Mouse (Mus musculus) right cerebral cortex, postnatal 36 days (tissue): ENCODE results near the gene Trappc1.
A peak's percentile ranks its signal among the peaks of the same experiment; 100 is the strongest.

Source experiments
- DNase-seq, 2 experiments: peaks; one replicate each; pipeline ENCODE4 v3.0.0; 2022; ENCODE audit warnings: low spot score in 2 of 2, mixed read lengths in 1 of 2

Trappc1 gene

DNA sequence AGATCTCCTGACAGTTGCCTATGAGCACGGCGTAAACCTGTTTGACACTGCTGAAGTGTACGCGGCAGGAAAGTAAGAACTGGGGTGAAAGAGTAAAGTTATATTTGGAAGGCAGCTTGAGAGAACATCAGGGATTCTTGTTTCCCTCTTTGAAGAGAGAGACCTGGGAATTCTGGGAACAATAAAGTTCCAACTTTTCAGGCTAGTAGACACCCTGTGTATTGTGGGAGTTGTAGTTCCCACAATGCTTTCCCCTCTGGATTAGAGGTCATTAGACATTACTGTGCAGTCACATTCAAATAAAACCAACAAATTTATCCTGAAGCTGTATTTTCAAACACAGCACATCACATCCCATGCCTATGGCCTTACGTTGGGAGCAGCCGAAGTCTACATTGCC lies 4.7 kb downstream of the Trappc1 start:
- no peak for DNase-seq

DNA sequence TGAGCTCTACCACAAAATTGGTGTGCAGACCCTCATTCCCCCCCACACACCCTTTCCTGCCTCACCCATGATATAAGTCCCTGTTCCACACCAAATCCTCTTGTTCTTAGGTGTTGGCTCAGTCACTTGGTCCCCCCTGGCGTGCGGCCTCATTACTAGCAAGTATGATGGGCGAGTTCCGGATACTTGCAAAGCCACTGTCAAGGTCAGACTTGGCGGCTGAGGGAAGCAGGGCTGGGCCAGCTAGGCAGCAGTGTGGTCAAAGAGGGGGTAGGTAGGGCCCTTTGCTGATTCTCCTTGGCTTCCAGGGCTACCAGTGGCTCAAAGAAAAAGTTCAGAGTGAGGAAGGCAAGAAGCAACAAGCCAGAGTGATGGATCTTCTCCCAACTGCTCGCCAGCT lies 7.4 kb downstream of the Trappc1 start:
- DNase-seq: no peak

DNA sequence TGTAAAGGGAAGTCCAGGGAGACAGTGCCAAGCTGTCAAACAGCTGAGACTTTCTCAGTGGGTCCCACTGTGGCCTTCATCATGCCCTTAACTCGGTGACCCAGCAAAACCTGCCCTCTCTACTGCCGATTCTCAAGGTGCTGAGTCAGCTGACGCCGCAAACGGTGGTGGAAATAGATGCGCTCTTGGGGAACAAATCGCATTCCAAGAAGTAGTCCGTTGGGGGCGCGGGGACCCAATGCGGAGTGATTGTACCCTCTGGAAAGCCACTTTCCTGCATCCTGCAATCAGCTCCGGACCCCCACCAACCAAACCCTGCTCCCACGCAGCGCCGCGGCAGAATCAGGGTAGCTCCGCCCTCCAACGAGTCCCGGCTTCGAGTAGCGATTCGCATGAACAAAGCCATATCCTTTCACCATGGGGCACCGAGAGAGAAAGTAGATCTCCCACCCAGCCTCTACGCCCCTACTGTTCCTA lies 8.2 kb downstream of the Trappc1 start:
- peak; percentile 66 to 69 for DNase-seq

DNA sequence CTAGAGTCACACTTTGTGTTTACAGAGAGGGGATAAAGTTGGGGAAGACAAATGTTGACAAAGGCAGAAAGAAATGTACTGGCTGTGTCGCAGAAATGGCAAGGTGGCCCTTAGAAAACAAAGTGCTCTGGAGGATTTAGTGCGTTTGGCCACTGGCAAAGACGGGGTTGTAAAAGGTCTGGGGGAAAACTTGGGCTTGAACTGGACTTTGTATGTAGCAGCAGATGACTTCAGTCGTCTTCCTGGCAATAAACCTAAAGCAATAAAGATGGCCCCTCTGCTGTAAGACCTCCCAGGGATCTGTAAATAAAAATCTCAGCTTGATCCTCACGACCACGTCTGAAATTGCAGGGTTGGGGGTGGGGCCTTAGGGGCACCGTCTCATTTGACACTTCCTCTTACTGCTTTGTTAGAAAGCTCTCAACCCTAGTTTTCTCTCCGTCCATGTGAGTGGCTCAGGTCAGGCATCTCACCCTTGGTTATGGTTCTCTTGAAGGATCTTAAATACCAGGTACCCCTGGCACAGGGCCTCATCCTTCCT lies 9.0 kb downstream of the Trappc1 start:
- DNase-seq: no peak

DNA sequence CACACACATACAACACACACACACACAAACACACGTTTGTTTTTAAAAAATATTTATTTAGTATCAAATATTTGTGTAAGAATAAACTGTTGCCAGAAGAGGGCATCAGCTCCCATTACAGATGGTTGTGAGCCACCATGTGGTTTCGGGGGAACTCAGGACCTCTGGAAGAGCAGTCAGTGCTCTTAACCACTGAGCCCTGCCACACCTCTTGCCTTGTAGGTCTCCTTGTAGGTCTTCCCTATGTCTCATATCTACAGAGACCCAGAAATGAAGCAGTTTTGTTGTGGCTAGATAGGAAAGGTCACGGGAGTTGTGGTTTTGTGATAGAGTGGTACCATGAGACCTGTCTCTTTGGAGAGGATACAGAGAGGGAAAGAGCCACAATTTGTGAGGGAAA lies 10.1 kb downstream of the Trappc1 start:
- no peak for DNase-seq

DNA sequence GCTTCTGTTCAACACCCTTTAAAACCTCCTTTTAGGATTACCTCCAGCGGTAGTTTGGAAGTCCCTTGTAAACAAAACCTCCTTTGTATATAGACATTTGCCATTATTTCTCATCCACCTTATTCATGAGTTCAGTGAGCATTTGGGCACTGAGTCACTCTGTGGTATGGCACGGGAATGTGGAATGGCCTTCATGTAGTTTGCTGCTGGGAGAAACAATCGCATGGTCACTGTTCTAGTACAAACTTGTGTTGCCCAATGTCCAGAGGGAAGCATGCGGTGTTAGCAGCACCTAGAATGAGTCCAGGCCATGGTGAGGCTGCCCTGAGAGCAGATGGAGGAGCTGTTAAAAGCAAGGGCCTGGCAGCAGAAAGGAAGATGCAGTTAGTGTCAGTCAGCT lies 11.0 kb downstream of the Trappc1 start:
- DNase-seq: no peak

- DNase-seq: peak; percentile 63 to 73
These were observed 16.7 kb downstream of the Trappc1 start, which contains the start of gene Rnf227 for GRCm38 (mm10) chr11:69340161-69341131. Gene Rnf227 (plus strand): TSS chr11:69340461.

DNA sequence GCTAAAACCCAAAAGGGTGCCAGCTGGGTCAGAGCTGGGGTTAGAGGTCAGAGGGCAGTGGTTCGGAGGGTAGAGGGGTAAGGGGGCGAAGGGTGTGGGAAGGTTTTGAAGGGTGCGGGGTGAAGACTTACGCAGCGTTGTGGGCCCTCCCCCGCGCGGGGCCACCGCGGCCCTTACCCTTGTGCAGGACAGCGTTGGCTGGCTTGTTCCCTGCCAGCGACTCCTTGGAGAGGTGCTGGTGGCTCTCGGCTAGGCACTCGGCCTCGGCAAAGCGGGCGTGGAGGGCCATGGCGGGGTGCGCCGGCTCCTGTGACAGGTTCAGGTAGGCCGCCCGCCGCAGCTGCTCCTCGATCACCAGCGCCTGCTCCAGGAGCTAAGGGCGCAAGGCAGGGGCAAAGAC lies 22.7 kb downstream of the Trappc1 start:
- DNase-seq: no peak

DNA sequence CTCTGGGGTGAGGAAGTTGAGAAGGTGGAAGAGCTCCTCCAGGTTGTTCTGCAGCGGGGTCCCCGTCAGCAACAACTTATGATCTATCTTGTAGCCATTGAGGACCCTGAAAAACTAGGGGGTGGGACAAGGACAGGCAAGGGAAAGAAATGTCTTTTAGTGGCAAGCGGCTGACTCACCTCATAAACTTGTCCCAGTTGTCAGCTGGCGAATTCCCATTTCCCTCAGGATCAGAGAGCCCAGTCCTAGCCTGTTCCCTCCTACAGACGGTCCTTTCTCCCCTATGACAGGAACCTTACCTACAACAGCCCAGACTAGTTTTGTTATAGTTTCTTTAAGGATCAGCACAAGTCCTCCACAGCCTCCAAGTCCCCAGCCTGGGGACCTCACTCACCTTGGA lies 32.8 kb downstream of the Trappc1 start:
- no peak for DNase-seq

DNA sequence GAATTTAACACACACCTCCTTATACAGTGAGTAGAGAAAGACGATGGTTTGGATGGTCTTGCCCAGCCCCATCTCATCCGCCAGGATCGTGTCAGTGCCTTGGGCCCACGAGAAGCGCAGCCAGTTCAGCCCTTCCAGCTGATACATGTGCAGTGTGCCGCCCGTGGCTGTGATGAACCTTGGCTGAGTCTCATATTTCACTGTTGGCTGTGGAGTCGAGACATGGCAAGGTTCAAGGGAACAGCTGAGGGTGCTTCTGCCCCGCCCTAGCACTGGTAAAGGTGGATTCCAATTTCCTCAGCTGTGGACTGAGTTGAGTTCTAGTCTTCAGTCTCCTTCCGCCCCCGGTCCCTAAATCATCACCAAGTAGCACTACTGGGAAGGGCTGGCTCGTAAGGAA lies 33.9 kb downstream of the Trappc1 start:
- no peak for DNase-seq

GRCm38 (mm10) chr11:69362021-69362420 lies 38.2 kb downstream of the Trappc1 start:
- no peak for DNase-seq

GRCm38 (mm10) chr11:69362479-69362878 lies 38.7 kb downstream of the Trappc1 start:
- DNase-seq: no peak

GRCm38 (mm10) chr11:69364376-69364775 lies 40.6 kb downstream of the Trappc1 start:
- no peak for DNase-seq

GRCm38 (mm10) chr11:69364910-69365309 lies 41.1 kb downstream of the Trappc1 start:
- DNase-seq: peak; percentile 84 to 85

GRCm38 (mm10) chr11:69365722-69366121 lies 41.9 kb downstream of the Trappc1 start:
- DNase-seq: no peak

DNA sequence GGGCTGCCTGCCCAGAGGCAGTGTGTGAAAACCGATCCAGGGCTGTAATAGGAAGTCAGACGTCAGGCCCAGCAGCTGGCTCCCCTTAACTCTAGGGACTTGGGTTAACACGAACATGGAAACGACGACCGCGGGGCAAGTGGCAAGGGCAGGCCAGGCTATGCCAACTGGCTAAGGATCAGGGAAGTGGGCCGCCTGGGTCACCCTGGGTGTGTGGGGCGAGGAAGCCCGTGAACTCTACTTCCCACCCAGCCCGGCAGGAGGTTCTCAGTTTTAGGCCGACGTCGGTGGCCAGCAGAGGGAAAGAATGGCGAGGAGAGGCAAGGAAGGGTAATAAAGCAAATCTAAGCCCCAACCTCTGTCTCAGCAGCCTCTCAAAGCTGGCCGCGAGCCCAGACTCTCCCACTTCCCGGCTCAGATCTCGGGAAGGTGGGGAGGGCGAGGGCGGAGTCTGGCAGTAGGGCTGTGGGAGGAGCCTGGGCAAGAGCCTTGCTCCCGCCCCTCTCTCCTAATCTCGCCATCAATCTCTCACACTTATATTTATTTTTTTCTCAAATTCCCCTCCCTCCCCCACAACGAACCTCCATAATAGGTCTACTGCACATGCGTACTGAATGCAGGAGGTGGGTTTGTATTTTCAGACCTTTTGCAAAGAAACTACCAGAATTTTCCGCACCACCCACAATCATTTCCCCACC lies 42.5 kb downstream of the Trappc1 start:
- DNase-seq: peak; percentile 92 to 94

DNA sequence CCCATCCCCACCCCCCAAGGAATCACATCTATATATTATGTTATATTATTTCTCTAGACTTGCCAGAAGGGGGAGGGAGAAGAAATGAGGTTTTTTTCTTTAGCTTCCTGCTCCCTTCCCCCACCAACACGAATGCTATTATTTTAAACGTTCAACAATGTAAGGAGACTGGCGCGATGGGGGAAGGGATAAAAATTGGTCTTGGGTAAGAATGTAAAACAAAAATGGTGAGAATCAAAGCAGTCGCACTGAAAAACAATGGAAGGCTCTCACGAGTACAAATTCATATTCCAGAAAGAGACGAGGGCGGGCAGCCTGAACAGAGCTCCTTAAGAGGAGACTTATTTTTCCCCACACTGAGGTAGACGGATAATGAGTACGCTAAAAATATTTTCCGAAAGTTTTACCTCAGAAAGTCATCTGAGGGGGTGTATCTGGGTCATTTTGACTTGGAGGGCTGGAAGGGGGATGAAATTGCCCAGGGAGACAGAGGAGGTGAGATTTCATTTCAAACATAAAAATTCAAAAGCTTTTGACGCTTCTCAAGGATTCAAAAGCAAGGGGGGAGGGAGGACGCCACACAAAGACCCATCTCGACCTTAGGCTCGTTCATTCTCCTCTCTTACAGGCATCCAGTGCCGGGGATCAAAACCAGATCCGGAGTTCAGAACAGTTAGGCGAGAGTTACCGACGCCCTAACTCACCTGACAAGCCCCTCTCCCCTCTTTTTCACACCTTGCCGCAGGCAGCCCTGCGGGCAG lies 43.3 kb downstream of the Trappc1 start:
- DNase-seq: peak in 1 of 2 experiments; percentile 42

GRCm38 (mm10) chr11:69367616-69368355 lies 44.0 kb downstream of the Trappc1 start:
- DNase-seq: no peak

GRCm38 (mm10) chr11:69368356-69369214 lies 44.8 kb downstream of the Trappc1 start:
- no peak for DNase-seq
